Mouse (Mus musculus) stomach, embryonic 15.5 days (tissue): ENCODE measurements around the gene Chchd4. TPM values are rescaled to one million over a fixed set of nuclear protein-coding genes. Genes with fewer than 3 reads are reported as not detected.

Source experiments
- ATAC-seq: fragments of 200-750 bp; cut with Nextera tagmentation; 2 replicates; pipeline ENCODE4 v1.8.0; 2017; ENCODE audit warnings: low read depth, moderate number of reproducible peaks, moderate TSS enrichment; ENCODE audit not compliant: insufficient read depth, low FRiP score
- H3K27ac ChIP-seq: fragments of 300-500 bp; sonication (generic); 2 replicates; pipeline ENCODE4 v1.5.1; 2015; ENCODE audit warnings: mild to moderate bottlenecking, inconsistent platforms
- H3K27me3 ChIP-seq: fragments of 300-500 bp; sonication (generic); replicated peaks from 2 replicates; pipeline ENCODE4 v1.6.1; 2015; ENCODE audit warnings: inconsistent platforms
- H3K36me3 ChIP-seq: fragments of 300-500 bp; sonication (generic); 2 replicates; pipeline ENCODE4 v1.6.1; 2015; ENCODE audit warnings: inconsistent platforms
- H3K4me1 ChIP-seq: fragments of 300-500 bp; sonication (generic); 2 replicates; pipeline ENCODE4 v1.6.1; 2015; ENCODE audit warnings: inconsistent platforms
- H3K4me2 ChIP-seq: fragments of 300-500 bp; sonication (generic); 2 replicates; pipeline ENCODE4 v1.6.1; 2015; ENCODE audit warnings: mild to moderate bottlenecking, inconsistent platforms
- H3K4me3 ChIP-seq: fragments of 300-500 bp; sonication (generic); replicated peaks from 2 replicates; pipeline ENCODE4 v1.5.1; 2015; ENCODE audit warnings: inconsistent platforms
- H3K9ac ChIP-seq: fragments of 300-500 bp; sonication (generic); 2 replicates; pipeline ENCODE4 v1.6.1; 2015; ENCODE audit warnings: inconsistent platforms
- H3K9me3 ChIP-seq: fragments of 300-500 bp; sonication (generic); 2 replicates; pipeline ENCODE4 v1.6.1; 2016; ENCODE audit warnings: inconsistent platforms
- WGBS: fragments of 180-500 bp; shearing (Covaris S2); methylation state at CpG from one replicate; pipeline ENCODE4 v1.1.7; 2015; 5-methylcytosine and 5-hydroxymethylcytosine counted together
- polyA plus RNA-seq: library from polyadenylated mRNA; unstranded; fragments of >200 nt; fragmentation: Nextera tagmentation; extraction: Ambion mirVana; gene quantifications from 2 replicates; pipeline ENCODE4 v1.2.1, GENCODE M21; 2015

Gene Chchd4
- polyA plus RNA-seq: 25.9 and 29.7 TPM in 2 replicates

- peak within 1 kb of the TSS; percentile 76 for H3K4me3 ChIP-seq
- H3K27ac ChIP-seq: peak within 1 kb of the TSS; percentile 77
- H3K9me3 ChIP-seq: no peaks in the 10 kb centered on the region
- under 1% methylated on average over 74 of the region's 74 CpGs for WGBS
- H3K9ac ChIP-seq: peak within 1 kb of the TSS; percentile 78
- ATAC-seq: peak; percentile 97
- peaks cover 10% of the 10 kb centered on the region; the same call in 1 of the 2 replicates for H3K36me3 ChIP-seq
- H3K4me1 ChIP-seq: peaks cover 13% of the 10 kb centered on the region
- H3K27me3 ChIP-seq: no peaks in the 10 kb centered on the region
- peak within 1 kb of the TSS; percentile 74 for H3K4me2 ChIP-seq
Measured at GRCm38 (mm10) chr6:91472868-91473804, at the start of gene Chchd4, which contains the start of gene Tmem43. TSS of gene Chchd4 (minus strand) at chr6:91473546. TSS of gene Tmem43 (plus strand) at chr6:91473703.

DNA sequence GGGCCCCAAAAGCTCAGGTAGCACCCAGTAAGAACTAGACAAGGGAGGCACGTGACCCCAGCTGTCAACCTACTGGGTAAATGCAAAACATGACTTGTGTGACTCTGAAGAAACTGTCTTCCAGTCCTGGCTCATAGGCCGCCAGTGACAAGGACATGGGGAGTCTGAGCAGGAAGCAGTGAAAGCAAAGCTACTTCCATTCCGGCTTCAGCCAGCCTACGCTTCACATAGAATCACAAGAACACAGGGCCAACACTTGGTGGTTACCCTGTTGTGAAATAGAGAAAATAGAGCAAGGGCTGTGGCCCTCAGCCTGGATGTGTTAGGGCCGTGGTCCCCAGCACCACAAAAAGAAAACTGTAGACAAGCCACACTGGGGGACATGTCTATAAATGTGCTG, 49.5 kb upstream of the Chchd4 start:
- no peaks in the 10 kb centered on the region for H3K9me3 ChIP-seq
- H3K4me3 ChIP-seq: no peak overlapping the region
- H3K36me3 ChIP-seq: peaks cover 29% of the 10 kb centered on the region
- no peak overlapping the region for H3K27ac ChIP-seq
- H3K27me3 ChIP-seq: no peaks in the 10 kb centered on the region
- no peak overlapping the region for H3K9ac ChIP-seq
- WGBS: 88% methylated on average over 5 of the region's 5 CpGs
- H3K4me2 ChIP-seq: no peak overlapping the region
- H3K4me1 ChIP-seq: no peaks in the 10 kb centered on the region
- ATAC-seq: no peak

- WGBS: 88% methylated on average over 7 of the region's 7 CpGs
- H3K4me2 ChIP-seq: no peak overlapping the region
- no peaks in the 10 kb centered on the region for H3K9me3 ChIP-seq
- no peak overlapping the region for H3K27ac ChIP-seq
- no peak overlapping the region for H3K9ac ChIP-seq
- H3K27me3 ChIP-seq: no peaks in the 10 kb centered on the region
- no peak for ATAC-seq
- H3K4me1 ChIP-seq: peaks cover 6% of the 10 kb centered on the region
- H3K36me3 ChIP-seq: peaks cover 29% of the 10 kb centered on the region
- no peak overlapping the region for H3K4me3 ChIP-seq
Measured at GRCm38 (mm10) chr6:91518454-91519020, 45.2 kb upstream of the Chchd4 start.

- H3K27me3 ChIP-seq: no peaks in the 10 kb centered on the region
- H3K9me3 ChIP-seq: no peaks in the 10 kb centered on the region
- H3K27ac ChIP-seq: peak within 1 kb of the TSS; percentile 78
- peak within 1 kb of the TSS; percentile 88 for H3K4me3 ChIP-seq
- peak within 1 kb of the TSS; percentile 77 for H3K4me2 ChIP-seq
- peak; percentile 98 for ATAC-seq
- peaks cover 6% of the 10 kb centered on the region for H3K4me1 ChIP-seq
- H3K9ac ChIP-seq: peak within 1 kb of the TSS; percentile 92
- peaks cover 24% of the 10 kb centered on the region for H3K36me3 ChIP-seq
- WGBS: under 1% methylated on average over 80 of the region's 80 CpGs
Measured at GRCm38 (mm10) chr6:91515545-91516449, 42.5 kb upstream of the Chchd4 start, which contains the start of the genes Xpc and Lsm3. TSS of gene Xpc (minus strand) at chr6:91515888. TSS of gene Lsm3 (plus strand) at chr6:91515928.

- peak overlapping the region; percentile 52; the same call in 1 of the 2 replicates for H3K9ac ChIP-seq
- 18% methylated on average over 10 of the region's 10 CpGs for WGBS
- H3K4me1 ChIP-seq: peaks cover 6% of the 10 kb centered on the region
- H3K4me3 ChIP-seq: peak overlapping the region; percentile 88
- H3K27ac ChIP-seq: 0 out of 2 replicates have a peak overlapping the region, but pooled peaks have one; percentile 44
- H3K36me3 ChIP-seq: peaks cover 16% of the 10 kb centered on the region
- no peak for ATAC-seq
- H3K4me2 ChIP-seq: peak overlapping the region; percentile 69
- no peaks in the 10 kb centered on the region for H3K27me3 ChIP-seq
- no peaks in the 10 kb centered on the region for H3K9me3 ChIP-seq
Measured at GRCm38 (mm10) chr6:91514737-91515362, 41.5 kb upstream of the Chchd4 start.

DNA sequence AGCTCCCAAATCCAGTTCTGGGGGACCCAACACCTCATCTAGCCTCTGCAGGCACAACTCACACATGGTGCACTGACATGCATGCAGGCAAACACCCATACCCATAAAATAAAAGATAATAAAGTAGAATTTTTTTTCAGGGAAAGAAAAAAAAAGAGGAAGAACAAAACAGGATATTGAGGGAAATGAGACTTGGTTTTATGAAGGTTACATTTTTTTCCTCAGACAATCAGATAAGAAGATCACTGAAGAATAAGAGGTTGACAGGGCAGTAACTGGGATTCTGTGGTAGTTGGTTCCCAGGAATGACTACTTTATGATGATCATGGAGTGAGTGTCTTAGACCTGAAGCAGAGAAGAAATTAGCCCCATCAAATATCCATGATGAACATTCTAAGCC, 40.8 kb upstream of the Chchd4 start:
- H3K4me1 ChIP-seq: peaks cover 6% of the 10 kb centered on the region
- no peak overlapping the region for H3K9ac ChIP-seq
- no peak overlapping the region for H3K4me3 ChIP-seq
- no peaks in the 10 kb centered on the region for H3K9me3 ChIP-seq
- peaks cover 10% of the 10 kb centered on the region; the same call in 1 of the 2 replicates for H3K36me3 ChIP-seq
- ATAC-seq: no peak
- no peak overlapping the region for H3K27ac ChIP-seq
- no peak overlapping the region for H3K4me2 ChIP-seq
- H3K27me3 ChIP-seq: no peaks in the 10 kb centered on the region

GRCm38 (mm10) chr6:91510211-91510610, 36.9 kb upstream of the Chchd4 start:
- H3K9ac ChIP-seq: no peak overlapping the region
- H3K4me3 ChIP-seq: no peak overlapping the region
- WGBS: 75% methylated on average over 10 of the region's 10 CpGs
- no peak overlapping the region for H3K4me2 ChIP-seq
- H3K27me3 ChIP-seq: no peaks in the 10 kb centered on the region
- ATAC-seq: no peak
- no peak overlapping the region for H3K27ac ChIP-seq
- H3K36me3 ChIP-seq: peaks cover 16% of the 10 kb centered on the region
- H3K9me3 ChIP-seq: no peaks in the 10 kb centered on the region
- H3K4me1 ChIP-seq: no peaks in the 10 kb centered on the region

GRCm38 (mm10) chr6:91509326-91509725, 36.0 kb upstream of the Chchd4 start:
- 42% methylated on average over 7 of the region's 7 CpGs for WGBS
- Histone ChIP-seq H3K4me1 (no peaks in the 10 kb centered on the region), H3K9me3 (no peaks in the 10 kb centered on the region), H3K36me3 (peaks cover 24% of the 10 kb centered on the region), H3K27ac (no peak overlapping the region), H3K9ac (no peak overlapping the region), H3K4me3 (no peak overlapping the region), H3K27me3 (no peaks in the 10 kb centered on the region), H3K4me2 (no peak overlapping the region)
- ATAC-seq: no peak

DNA sequence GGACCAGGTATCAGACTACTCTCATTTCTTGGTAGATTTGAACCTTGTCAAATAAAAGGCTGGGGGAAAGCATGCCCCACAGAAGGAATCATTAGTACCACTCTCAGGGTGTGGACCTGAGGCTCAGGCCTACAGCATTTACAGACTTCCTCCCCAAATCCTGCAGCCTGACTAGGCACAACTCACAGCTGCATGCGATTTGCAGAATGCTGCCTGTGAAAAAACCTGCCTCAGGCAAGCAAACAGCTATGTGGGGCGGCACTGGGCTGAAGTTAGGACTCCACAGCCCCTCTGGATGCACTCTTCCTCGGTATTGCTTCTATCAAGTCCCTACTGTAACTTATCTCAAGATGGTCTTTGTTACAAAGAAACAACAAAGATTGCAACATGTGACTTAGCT, 34.7 kb upstream of the Chchd4 start:
- H3K9me3 ChIP-seq: no peaks in the 10 kb centered on the region
- H3K9ac ChIP-seq: no peak overlapping the region
- 89% methylated on average over 3 of the region's 3 CpGs for WGBS
- no peaks in the 10 kb centered on the region for H3K27me3 ChIP-seq
- no peak overlapping the region for H3K4me2 ChIP-seq
- no peak overlapping the region for H3K27ac ChIP-seq
- ATAC-seq: no peak
- H3K4me3 ChIP-seq: no peak overlapping the region
- H3K36me3 ChIP-seq: peaks cover 35% of the 10 kb centered on the region
- H3K4me1 ChIP-seq: no peaks in the 10 kb centered on the region

GRCm38 (mm10) chr6:91506036-91506435, 32.7 kb upstream of the Chchd4 start:
- no peak for ATAC-seq
- no peaks in the 10 kb centered on the region for H3K4me1 ChIP-seq
- no peaks in the 10 kb centered on the region for H3K27me3 ChIP-seq
- no peaks in the 10 kb centered on the region for H3K9me3 ChIP-seq
- peaks cover 47% of the 10 kb centered on the region for H3K36me3 ChIP-seq
- H3K9ac ChIP-seq: no peak overlapping the region
- no peak overlapping the region for H3K27ac ChIP-seq
- H3K4me3 ChIP-seq: no peak overlapping the region
- WGBS: 86% methylated on average over 5 of the region's 5 CpGs
- no peak overlapping the region for H3K4me2 ChIP-seq

DNA sequence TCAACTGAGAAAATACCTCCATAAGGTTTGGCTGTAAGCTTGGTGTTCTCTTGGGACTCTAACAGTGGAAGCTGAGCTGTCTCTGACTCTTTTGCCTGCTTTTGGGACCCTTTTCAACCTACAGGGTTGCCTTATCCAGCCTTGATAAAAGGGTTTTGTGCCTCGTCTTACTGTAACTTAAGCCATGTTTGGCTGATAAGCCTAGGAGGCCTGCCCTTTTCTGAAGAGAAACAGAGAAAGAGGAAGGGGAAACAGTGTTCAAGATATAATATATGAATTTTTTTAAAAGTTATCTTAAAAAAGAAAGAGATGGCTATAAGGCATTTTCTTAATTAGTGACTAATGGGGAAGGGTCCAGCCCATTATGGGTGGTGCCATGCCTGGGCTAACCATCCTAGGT, 30.0 kb upstream of the Chchd4 start:
- WGBS: 78% methylated on average over 1 of the region's 1 CpGs
- H3K4me2 ChIP-seq: no peak overlapping the region

More for the DNA sequence above, 30.0 kb upstream of the Chchd4 start:
- no peak overlapping the region for H3K27ac ChIP-seq
- no peak overlapping the region for H3K9ac ChIP-seq
- no peak for ATAC-seq
- H3K9me3 ChIP-seq: no peaks in the 10 kb centered on the region
- H3K4me3 ChIP-seq: no peak overlapping the region
- H3K4me1 ChIP-seq: no peaks in the 10 kb centered on the region
- no peaks in the 10 kb centered on the region for H3K27me3 ChIP-seq
- peaks cover 67% of the 10 kb centered on the region for H3K36me3 ChIP-seq
